Mouse (Mus musculus): ENCODE measurements around the gene Bcl3. TPM values are rescaled to one million over a fixed set of nuclear protein-coding genes. Genes with fewer than 3 reads are reported as not detected.

Bcl3 gene
- total RNA-seq, 2 experiments from 2014 or later = 1.0 to 2.0 TPM

- no peak for DNase-seq (ENCODE audit: low spot score)
Observed at GRCm38 (mm10) chr7:19834055-19834454, 11.5 kb upstream of the Bcl3 start.

GRCm38 (mm10) chr7:19831837-19832236 lies 9.3 kb upstream of the Bcl3 start:
- DNase-seq (ENCODE audit: low spot score) = peak; percentile 45

DNA sequence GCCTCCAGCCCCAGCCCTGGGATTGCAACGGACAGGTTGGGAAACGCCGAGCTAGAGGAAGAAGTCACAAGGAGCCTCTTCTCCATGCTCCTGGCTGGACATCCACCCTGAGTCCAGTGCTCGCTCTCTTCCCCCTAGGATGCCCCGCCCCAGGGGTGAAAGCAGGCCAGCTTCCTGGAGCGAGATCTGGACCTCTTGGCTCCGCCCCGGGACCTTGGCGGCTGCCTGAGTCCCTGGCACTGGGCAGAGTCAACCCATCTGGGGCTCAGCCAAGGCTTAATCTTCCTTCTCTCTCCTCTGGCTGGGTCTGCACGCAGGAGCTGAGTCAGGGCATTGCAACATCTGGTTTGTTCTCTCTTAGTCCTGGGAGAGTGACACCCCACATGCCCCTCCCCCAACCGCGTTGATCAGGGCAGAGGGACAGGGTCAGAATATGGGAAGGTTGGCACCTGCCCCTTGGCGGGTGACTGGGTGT lies 8.1 kb upstream of the Bcl3 start:
- peak; percentile 96 for DNase-seq (ENCODE audit: low spot score)

DNA sequence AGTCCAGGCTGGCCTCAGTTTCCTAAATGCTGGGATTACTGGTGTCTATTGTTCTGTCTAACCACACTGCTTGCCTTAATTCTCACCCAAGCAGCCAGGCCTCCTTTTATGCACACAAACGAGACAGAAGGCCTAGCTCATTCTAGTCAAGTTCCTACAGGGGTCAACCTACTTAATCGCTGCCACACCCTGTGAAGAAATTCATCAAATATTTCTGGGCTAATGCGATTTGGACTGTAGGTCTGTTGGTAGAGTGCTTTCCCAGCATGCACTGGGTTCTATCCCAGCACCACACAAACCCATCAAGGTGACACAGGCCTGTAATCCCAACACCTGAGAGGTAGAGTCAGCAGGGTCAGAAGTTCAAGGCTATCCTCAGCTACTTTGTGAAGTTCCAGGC lies 7.1 kb upstream of the Bcl3 start:
- DNase-seq (ENCODE audit: low spot score) = no peak

GRCm38 (mm10) chr7:19826756-19827155 lies 4.2 kb upstream of the Bcl3 start:
- DNase-seq (ENCODE audit: low spot score) = peak; percentile 35

DNA sequence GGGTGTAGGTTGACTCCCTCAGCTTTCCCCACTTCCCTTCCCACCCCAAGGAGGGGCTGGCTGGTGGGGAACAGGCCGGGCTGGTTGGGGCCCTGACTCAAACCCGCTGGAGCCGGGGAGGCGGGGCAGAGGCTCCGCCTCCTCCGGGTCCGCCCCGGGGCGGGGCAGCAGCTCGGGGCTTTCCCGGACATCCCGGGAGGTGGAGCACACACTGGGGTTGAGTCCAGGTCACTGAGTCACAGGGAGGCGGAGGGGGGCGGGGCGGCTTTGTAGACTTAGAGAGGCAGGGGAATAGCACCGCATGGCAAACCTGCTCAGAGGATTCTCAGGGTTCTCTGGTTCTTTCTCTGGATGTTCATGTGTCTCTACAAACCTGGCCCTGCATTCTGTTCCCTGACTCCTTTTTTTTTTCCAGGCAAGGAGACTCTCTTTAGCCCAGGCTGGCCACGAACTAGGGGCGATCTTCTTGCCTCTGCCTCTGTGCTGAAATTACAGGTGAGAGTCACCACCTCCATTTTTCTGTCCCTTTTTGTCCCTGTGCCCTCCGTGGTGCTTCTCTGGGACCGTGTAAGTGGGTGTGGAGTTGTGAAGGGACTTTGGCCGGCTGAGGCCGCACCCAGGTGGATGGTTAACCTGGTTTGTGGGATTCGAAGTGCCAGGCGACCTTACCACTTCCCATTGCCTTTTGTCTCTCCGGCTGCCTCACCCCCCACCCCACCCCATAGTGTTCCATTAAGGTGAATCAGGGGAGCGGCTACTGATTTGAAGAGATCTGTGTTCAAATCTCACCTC lies 1.8 kb upstream of the Bcl3 start:
- peak; percentile 82 for DNase-seq (ENCODE audit: low spot score)

DNA sequence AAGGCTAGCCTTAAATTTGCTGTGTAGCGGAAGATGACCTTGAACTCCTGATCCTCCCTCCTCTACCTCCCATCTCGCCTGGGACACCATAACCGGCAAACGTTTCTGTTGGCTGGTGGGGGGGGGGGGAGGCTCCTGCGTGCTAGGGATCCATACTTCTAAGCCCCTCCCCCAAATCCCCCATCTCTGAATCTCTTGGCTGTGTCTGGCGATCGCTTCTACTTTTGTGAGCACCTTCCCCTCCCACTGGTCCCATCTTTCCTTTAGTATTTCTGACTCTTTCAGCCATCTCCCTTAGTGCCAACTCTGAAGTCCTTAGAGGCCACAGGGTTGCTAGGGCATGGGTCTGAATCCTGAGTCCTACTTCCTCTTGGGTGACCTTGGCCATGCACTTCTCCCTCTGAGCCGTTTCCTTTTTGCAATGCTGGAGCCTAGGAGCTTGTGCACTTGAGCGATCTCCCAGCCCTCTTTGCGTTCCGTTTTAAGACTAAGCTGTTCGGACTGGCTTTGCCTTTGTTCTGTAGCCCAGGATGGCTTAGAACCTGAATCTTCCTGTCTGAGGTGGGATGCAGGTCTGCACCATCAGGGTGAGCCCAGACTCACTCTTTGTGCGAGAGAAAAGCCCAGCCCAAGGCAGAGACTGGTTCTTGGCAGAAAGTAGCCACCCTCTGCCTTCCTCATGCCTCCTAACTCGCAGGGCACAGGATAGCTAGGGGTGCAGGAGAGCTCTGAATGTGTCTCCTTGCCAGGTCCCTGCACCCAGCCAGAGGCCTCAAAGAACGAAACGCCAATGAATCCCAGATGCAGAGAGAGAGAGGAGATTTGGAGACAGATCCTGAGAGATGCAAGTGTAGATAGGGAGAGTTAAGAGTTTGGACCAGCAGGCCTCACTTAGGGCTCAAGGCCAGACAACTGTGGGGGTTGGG lies 949 bp upstream of the Bcl3 start:
- no peak for DNase-seq (ENCODE audit: low spot score)

GRCm38 (mm10) chr7:19822193-19822592 lies 377 bp downstream of the Bcl3 start:
- no peak for DNase-seq (ENCODE audit: low spot score)

DNA sequence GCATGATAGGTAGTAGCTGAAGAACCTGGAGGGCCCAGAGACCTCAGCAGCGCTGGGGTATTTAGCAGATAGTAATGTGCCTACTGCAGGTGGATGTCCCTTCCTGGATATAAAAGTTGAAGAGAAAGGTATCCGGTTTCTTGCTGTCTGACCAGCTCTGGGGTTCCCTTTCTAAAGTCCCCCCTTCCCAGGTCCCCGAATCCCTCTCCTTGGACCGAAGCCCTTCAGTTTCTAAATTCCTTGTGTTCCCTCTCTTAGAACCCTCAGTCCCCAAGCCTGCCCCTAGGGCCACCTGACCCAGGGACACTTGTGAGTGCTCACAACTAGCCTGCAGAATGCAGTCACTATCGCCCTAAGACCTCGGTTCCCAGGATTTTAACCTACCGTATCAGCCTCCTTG lies 937 bp downstream of the Bcl3 start:
- no peak for DNase-seq (ENCODE audit: low spot score)

GRCm38 (mm10) chr7:19820347-19821048 lies 2.1 kb downstream of the Bcl3 start:
- no peak for DNase-seq (ENCODE audit: low spot score)

- DNase-seq (ENCODE audit: low spot score) = no peak
Observed at GRCm38 (mm10) chr7:19818875-19819274, 3.7 kb downstream of the Bcl3 start.

DNA sequence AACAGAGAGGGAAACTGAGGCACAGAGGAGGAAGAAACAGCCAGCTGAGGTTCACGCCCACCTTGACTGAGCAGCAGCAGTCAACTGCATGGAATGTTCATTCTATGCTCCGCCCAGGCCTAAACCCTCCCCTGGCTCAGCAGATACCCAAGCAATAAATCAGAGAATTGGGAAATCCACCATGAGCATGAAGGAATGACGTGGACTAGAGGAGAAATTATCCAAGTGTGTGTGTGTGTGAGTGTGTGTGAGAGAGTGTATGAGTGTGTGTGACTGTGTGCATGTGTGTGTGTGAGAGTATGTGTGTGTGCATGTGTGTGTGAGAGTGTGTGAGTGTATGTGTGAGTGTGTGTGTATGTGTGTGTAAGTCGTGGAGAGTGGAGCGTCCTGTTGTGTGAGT lies 4.1 kb downstream of the Bcl3 start:
- no peak for DNase-seq (ENCODE audit: low spot score)

DNA sequence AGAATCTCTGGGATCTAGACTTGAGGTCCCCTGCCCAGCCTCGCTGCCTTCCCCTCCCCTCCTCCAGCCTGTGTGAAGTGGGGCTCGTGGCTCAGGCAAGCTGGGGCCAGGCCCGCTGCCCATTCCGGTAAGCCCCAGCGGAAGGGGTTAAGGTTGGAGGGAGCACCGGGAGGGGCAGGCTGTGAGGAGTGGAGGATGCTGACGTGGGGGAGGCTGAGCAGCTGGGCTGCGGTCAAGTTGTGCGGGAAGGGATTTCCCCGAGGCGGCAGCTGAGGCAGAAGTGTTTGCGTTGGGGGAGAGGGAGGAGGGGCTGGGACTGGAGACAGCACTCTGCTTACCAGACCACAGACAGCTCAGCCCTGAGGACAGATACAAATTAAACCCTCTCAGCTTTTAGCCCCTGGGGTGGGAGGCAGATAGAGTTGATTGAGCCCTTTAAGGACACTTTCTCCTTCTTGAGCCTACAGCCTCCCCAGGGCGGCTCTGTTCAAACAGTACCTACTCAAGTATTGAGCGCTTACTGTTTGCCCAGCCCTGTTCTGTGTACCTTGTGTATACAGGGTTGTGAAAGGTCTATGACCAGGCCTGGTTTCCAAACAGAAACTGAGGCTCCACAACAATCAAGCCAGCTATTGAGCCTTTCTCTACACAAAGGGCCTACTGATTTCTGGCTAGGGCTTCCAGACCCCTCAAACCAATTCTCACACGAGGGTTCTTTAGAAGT lies 5.0 kb downstream of the Bcl3 start:
- peak; percentile 47 for DNase-seq (ENCODE audit: low spot score)

GRCm38 (mm10) chr7:19816224-19816771 lies 6.3 kb downstream of the Bcl3 start:
- DNase-seq (ENCODE audit: low spot score) = peak; percentile 79

DNA sequence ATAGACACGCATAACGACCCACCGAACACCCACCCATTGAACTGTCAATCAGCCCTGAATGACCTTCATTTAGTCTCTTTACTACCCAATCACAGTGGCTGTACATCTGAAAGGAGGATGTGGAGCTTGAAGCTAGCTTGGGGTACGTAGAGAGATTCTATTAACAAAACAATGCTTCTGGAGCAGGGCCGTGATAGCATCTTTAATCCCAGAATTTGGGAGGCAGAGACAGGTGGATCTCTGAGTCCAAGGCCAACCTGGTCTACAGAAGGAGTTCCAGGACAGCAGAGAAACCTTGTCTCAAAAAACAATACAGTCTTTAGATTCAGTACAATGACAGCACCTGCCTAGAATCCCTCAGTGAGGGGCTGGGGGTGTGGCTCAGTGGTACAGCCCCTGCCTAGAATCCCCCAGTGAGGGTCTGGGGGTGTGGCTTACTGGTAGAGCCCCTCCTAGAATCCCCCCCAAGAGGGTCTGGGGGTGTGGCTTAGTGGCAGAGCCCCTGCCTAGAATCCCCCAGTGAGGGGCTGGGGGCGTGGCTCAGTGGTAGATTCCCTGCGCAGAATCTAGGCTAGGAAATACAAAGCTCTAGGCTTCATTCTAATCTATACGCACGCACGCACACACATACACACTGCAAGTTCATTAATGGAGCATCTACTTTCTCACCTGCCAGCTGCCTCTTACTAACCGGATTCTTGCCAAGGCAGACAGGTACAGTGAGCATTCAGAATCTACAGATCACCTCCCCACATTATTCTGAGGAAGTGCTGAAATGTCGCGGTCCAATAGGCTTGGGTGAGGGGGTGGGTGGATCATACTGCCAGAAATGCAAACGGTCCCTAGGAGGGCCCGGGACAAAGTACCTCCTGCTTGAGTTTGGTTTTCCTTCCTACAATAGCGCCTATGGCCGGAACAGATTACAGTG lies 7.0 kb downstream of the Bcl3 start:
- no peak for DNase-seq (ENCODE audit: low spot score)

DNA sequence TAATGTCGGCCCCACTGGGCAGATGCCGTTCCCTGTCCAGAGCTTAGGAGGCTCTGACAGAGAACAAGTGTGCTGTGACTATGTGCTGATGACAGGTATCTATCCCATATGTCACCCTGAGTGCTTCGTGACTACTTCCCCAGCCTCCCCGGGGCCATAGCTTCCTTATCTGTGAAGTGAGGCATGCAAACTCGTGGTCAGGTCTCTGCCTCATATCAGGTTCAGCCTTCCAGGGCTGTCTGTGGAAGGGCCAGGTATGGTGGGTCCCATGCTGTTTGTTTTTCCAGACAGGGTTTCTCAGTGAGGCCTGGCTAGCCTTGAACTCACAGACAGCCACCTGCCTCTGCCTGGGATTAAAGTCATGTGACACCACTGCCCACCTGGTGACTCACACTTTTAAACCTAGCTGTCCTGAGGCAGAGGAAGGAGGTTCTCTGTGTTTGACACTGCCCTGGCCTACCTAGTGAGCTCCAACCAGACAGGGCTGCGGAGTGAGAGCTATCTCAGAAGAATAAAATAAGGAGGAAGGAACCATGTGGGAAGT lies 8.9 kb downstream of the Bcl3 start:
- DNase-seq (ENCODE audit: low spot score) = no peak

DNA sequence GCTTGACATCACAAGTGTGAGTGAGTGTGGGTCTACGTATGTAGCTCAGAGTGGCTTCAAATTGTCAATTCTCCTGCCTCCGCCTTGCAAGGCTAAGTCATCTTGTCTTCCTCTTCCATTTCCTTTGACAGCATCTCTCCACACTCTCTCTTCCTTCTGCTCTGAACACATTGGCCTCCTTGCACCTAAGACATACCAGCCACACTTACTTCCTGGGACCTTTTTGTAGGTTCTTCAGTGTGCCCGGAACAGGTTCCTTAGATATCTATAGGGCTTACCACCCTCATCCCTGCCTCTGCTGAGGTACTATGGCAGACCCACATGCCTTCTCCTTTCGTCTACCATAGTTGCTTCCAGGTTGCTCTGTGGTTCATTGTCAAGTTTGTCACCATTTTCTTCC lies 9.4 kb downstream of the Bcl3 start:
- DNase-seq (ENCODE audit: low spot score) = no peak

GRCm38 (mm10) chr7:19811114-19811513 lies 11.5 kb downstream of the Bcl3 start:
- DNase-seq (ENCODE audit: low spot score) = no peak

DNA sequence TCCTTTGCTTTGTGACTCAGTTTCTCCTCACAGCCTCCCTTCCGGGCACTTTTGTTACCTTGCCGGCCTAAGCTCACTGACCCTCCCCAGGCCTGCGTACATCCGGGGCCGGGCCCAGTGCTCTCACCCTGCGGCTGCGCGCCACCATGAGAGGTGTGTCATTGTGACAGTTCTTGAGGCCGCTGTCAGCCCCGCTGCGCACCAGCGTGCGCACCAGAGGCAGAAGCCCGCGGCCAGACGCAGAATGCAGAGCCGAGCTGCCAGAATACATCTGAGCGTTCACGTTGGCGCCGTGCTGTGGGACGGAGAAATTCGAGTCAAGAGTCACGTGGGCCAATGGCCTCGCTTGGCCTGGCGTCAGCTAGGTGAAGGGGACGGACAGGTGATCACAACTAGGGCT lies 13.2 kb downstream of the Bcl3 start:
- DNase-seq (ENCODE audit: low spot score) = no peak

Data from gastrocnemius, adult 18-20 months (tissue).